ENCODE assay signal across 17 mouse cellular contexts in the genomic region with DNA sequence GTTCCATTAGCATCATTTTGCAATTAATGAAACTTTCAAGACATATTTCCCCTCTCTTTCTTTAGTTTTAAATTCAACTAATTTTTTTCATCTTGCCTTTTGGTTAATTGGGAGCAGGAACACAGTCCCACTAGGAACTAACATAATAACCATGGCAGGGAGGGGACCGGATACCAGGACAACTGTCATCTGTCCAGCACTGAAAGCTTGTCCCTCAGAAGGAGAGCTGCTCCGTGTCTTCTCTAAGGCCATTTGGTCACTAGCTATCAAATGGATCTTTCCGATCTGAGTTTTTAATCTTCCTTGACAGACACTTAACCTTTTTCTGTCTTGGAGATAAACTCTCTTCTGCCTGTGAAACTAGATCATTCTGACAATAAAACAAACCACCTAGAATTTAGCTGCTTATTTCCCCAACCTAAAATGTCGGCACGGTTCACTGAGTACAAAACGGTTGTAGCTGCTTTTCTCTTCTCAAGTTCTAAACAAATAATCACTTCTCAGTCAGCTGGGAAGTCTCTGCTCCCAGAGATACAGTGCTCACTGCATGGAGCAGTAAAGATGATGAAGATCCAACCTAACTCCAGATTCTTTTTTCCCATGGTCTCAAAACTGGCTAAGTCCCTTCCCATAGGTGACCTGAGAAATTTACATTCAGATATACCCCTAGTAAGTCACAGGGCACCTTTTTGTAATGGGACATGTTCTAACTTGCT.
"Had no signal": no experiment of that assay in that cellular context is flagged by ENCODE, and none has a peak within 500 bp of the region (broad histone marks: within the 10 kb centered on the region; RNA-seq: fewer than 3 reads in every experiment).

No protein-coding gene starts in this region.

- H3K4me2 ChIP-seq: lung, embryonic 15.5 days; midbrain, embryonic 12.5 days; midbrain, embryonic 15.5 days; neural tube, embryonic 12.5 days; stomach, embryonic 15.5 days had no signal

- H3K27ac ChIP-seq: lung, embryonic 15.5 days; macrophage; midbrain, embryonic 12.5 days; midbrain, embryonic 15.5 days; neural tube, embryonic 12.5 days; stomach, embryonic 15.5 days; stomach, postnatal 0 days had no signal

- DNase-seq: liver, postnatal 0 days; lung, adult 2 months; lung, postnatal 14 days; lung, postnatal 36 days; right cerebral cortex, postnatal 14 days; thymus, adult 2 months; thymus, postnatal 25 days; thymus, postnatal 4 days had no signal

- ATAC-seq: liver, postnatal 0 days; lung, postnatal 0 days; midbrain, embryonic 15.5 days had no signal

- H3K9me3 ChIP-seq: lung, embryonic 15.5 days; megakaryocyte, embryonic 14.5 days; midbrain, embryonic 12.5 days; midbrain, embryonic 15.5 days; neural tube, embryonic 12.5 days; stomach, embryonic 15.5 days had no signal

- H3K4me1 ChIP-seq: lung, embryonic 15.5 days; midbrain, embryonic 12.5 days; midbrain, embryonic 15.5 days; neural tube, embryonic 12.5 days; stomach, embryonic 15.5 days had no signal

- H3K4me3 ChIP-seq: lung, embryonic 15.5 days; megakaryocyte, embryonic 14.5 days; midbrain, embryonic 12.5 days; midbrain, embryonic 15.5 days; neural tube, embryonic 12.5 days; stomach, embryonic 15.5 days had no signal

- H3K9ac ChIP-seq: liver, postnatal 0 days; lung, embryonic 15.5 days; midbrain, embryonic 12.5 days; midbrain, embryonic 15.5 days; neural tube, embryonic 12.5 days; stomach, embryonic 15.5 days had no signal

- H3K36me3 ChIP-seq: lung, embryonic 15.5 days; midbrain, embryonic 12.5 days; midbrain, embryonic 15.5 days; neural tube, embryonic 12.5 days; stomach, embryonic 15.5 days had no signal

- H3K27me3 ChIP-seq: lung, embryonic 15.5 days; megakaryocyte, embryonic 14.5 days; midbrain, embryonic 12.5 days; midbrain, embryonic 15.5 days; neural tube, embryonic 12.5 days; stomach, embryonic 15.5 days had no signal
